Mouse (Mus musculus): ENCODE measurements around the gene Ski. TPM values are rescaled to one million over a fixed set of nuclear protein-coding genes. Genes with fewer than 3 reads are reported as not detected.
A peak's percentile ranks its signal among the peaks of the same experiment; 100 is the strongest.

Gene Ski
- polyA plus RNA-seq, 1 experiment from 2014 or later, result 11.0 TPM

DNA sequence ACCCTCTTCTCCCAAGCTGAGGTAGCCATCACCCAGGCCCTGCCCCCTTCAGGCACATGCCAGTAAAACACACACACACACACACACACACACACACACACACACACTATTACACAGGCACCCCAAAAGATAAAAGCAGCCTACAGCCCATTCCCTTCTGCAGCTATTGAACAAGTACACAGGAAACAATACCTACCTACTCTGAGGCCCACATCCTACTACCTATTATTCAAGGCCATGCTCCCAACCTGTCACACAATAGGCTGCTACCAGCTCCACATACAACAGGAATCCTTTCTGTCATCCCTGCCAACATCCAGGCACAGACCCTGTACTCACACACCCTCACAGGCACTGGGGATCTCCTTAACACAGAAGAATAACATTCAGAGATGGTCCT, 13.3 kb downstream of the Ski start:
- Histone ChIP-seq H3K27ac (no peak overlapping the region), H3K4me3 (no peak overlapping the region), H3K9ac (no peak overlapping the region), H3K4me2 (no peak overlapping the region), H3K9me3 (replicated peaks) (no peaks in the 10 kb centered on the region), H3K36me3 (no peaks in the 10 kb centered on the region), H3K4me1 (replicated peaks) (peaks cover 84% of the 10 kb centered on the region), H3K27me3 (no peaks in the 10 kb centered on the region)
- no peak for ATAC-seq (replicated peaks; ENCODE audit: insufficient number of reproducible peaks, insufficient read depth, low FRiP score, low read depth)

DNA sequence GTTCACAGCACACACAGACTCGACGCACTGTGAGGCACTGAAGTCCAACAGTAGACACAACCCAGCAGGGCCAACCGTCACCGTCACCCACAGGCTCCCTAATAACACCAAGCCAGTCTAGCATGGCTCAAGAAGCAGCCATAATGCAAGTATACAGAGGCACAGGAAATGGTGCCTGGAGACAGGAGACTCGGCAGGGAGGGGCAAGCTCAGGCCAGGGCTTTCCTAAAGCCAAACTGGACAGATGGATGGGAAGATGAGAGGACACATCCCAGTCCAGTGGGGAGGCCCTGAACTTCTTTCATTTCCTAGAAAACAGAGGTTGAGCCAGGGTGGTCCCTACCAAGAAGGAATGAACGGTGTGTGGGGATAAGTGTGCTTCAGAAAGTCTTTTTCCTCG, 13.8 kb downstream of the Ski start:
- WGBS, result 77% methylated on average over 7 of the region's 7 CpGs
- peak overlapping the region; percentile 38; the same call in 1 of the 2 replicates for H3K27ac ChIP-seq
- no peaks in the 10 kb centered on the region for H3K36me3 ChIP-seq
- H3K4me2 ChIP-seq, result no peak overlapping the region
- H3K9ac ChIP-seq, result no peak overlapping the region
- H3K27me3 ChIP-seq, result no peaks in the 10 kb centered on the region
- no peaks in the 10 kb centered on the region for H3K9me3 ChIP-seq (replicated peaks)
- peaks cover 80% of the 10 kb centered on the region for H3K4me1 ChIP-seq (replicated peaks)
- no peak for ATAC-seq (replicated peaks; ENCODE audit: insufficient number of reproducible peaks, insufficient read depth, low FRiP score, low read depth)
- no peak overlapping the region for H3K4me3 ChIP-seq

DNA sequence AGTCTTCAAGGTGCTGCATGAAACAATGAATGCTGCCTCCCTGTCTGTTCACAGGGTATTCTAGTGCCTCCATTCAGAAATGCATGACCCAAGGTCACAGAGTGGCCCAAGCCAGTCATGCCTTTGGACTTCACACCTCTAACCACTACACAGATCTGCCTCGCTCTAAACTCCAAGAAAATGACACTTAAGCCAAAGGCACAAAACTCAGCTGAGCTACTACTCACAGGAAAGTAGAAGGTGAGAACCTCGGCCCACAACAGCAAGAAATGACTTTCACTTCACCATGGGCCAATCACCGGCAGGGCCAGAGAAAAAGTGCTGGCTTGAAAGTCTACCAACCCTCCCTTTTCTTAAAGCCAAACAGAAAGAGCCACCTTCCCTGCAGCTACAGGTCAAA, 14.6 kb downstream of the Ski start:
- Histone ChIP-seq H3K4me1 (replicated peaks) (peaks cover 77% of the 10 kb centered on the region), H3K9ac (no peak overlapping the region), H3K9me3 (replicated peaks) (no peaks in the 10 kb centered on the region), H3K36me3 (no peaks in the 10 kb centered on the region), H3K27me3 (no peaks in the 10 kb centered on the region), H3K4me3 (no peak overlapping the region), H3K4me2 (no peak overlapping the region), H3K27ac (peak overlapping the region; percentile 38)
- WGBS, result 69% methylated on average over 3 of the region's 3 CpGs
- ATAC-seq (replicated peaks; ENCODE audit: insufficient number of reproducible peaks, insufficient read depth, low FRiP score, low read depth), result no peak

DNA sequence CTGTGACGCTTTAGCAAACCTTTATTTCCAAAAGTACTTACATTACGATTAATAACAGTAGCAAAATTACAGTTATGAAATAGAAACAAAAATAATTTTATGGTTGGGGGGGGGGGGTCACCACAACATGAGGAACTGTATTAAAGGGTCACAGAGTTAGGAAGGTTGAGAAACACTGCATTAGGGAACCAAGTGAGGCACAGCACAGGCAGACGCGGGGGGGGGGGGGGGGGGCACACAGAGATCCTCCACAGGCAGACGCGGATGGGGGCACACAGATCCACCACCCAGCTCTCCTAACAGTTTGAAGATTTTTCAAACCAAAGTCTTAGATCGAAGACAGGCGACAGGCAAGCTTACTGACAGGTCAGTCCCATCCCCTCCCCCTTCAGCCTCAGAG, 15.9 kb downstream of the Ski start:
- H3K27ac ChIP-seq, result no peak overlapping the region
- 52% methylated on average over 8 of the region's 8 CpGs for WGBS
- no peak for ATAC-seq (replicated peaks; ENCODE audit: insufficient number of reproducible peaks, insufficient read depth, low FRiP score, low read depth)
- no peak overlapping the region for H3K4me3 ChIP-seq
- peaks cover 80% of the 10 kb centered on the region for H3K4me1 ChIP-seq (replicated peaks)
- H3K9me3 ChIP-seq (replicated peaks), result no peaks in the 10 kb centered on the region
- H3K36me3 ChIP-seq, result no peaks in the 10 kb centered on the region
- H3K27me3 ChIP-seq, result no peaks in the 10 kb centered on the region
- H3K9ac ChIP-seq, result no peak overlapping the region
- H3K4me2 ChIP-seq, result no peak overlapping the region

DNA sequence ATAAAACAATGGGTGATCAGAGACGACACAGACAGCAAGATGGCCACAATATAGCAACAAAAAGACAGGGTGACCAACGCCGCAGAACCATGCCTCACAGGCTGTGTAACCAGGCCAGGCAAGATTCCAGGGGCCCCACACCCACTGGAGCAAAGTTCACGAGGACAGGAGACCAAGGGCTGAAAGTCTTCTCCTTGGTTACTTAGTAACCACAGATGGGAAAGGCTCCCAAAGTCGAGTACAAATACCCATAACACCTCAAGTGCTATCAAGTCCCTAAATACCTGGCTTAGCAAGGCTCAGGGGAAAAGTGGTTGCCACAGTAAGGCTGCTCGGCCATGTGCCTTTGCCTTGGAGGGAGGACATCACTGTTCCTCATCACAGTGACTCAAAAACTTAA, 16.5 kb downstream of the Ski start:
- Histone ChIP-seq H3K4me2 (no peak overlapping the region), H3K36me3 (no peaks in the 10 kb centered on the region), H3K9me3 (replicated peaks) (no peaks in the 10 kb centered on the region), H3K4me1 (replicated peaks) (peaks cover 80% of the 10 kb centered on the region), H3K9ac (no peak overlapping the region), H3K27ac (no peak overlapping the region), H3K4me3 (no peak overlapping the region), H3K27me3 (no peaks in the 10 kb centered on the region)
- no peak for ATAC-seq (replicated peaks; ENCODE audit: insufficient number of reproducible peaks, insufficient read depth, low FRiP score, low read depth)
- WGBS, result 65% methylated on average over 6 of the region's 6 CpGs

DNA sequence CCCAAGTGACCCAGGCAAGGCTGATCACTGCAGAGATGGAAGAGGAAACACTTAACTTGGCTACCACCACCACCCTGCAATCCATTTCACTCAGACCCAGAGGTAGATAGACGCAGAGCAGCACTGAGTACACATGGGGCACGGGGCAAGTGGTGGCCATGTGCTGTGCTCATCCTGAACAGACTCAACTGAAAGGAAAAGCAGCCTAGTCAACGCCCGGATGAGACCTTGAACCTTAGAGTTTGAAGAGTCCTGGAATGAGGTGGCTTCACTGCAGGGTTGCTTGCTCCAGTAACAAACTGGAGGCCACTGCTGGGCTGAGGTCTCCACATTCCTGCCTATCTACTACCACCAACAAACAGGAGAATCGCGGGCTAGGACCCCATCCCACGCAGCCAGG, 20.6 kb downstream of the Ski start:
- Histone ChIP-seq H3K27ac (peak overlapping the region; percentile 47), H3K9ac (no peak overlapping the region), H3K4me3 (no peak overlapping the region), H3K4me2 (no peak overlapping the region), H3K9me3 (replicated peaks) (no peaks in the 10 kb centered on the region), H3K27me3 (no peaks in the 10 kb centered on the region), H3K4me1 (replicated peaks) (peaks cover 82% of the 10 kb centered on the region), H3K36me3 (no peaks in the 10 kb centered on the region)
- no peak for ATAC-seq (replicated peaks; ENCODE audit: insufficient number of reproducible peaks, insufficient read depth, low FRiP score, low read depth)
- 74% methylated on average over 7 of the region's 7 CpGs for WGBS

DNA sequence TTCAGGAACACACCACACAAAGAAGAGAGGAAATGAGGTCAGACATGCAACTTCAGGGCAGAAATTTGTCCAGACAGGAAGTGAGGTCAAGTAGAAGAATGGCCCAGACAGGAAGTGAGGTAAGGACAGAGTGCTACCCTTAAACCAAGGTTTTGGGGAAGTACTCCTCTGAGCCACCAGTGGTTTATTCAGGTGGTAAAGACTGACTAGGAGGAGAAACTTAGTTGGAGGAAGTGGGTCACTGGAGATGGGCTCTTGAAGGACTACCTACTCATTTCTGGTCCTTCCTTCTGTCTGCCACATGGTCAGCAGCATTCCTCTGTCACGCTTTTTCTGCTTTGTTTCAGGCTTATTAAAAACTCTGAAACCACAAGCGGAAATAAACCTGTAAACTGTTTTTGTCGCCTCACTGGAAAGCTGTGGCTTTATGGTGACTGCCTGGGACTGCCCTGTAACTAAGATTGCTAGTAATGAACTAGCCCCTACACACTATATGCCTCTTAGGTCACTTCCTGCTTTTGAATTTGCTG, 21.5 kb downstream of the Ski start:
- H3K27ac ChIP-seq, result peak overlapping the region; percentile 47
- no peaks in the 10 kb centered on the region for H3K36me3 ChIP-seq
- peaks cover 84% of the 10 kb centered on the region for H3K4me1 ChIP-seq (replicated peaks)
- 78% methylated on average over 3 of the region's 3 CpGs for WGBS
- H3K4me3 ChIP-seq, result no peak overlapping the region
- no peak overlapping the region for H3K9ac ChIP-seq
- H3K27me3 ChIP-seq, result no peaks in the 10 kb centered on the region
- no peak for ATAC-seq (replicated peaks; ENCODE audit: insufficient number of reproducible peaks, insufficient read depth, low FRiP score, low read depth)
- H3K4me2 ChIP-seq, result no peak overlapping the region
- no peaks in the 10 kb centered on the region for H3K9me3 ChIP-seq (replicated peaks)

DNA sequence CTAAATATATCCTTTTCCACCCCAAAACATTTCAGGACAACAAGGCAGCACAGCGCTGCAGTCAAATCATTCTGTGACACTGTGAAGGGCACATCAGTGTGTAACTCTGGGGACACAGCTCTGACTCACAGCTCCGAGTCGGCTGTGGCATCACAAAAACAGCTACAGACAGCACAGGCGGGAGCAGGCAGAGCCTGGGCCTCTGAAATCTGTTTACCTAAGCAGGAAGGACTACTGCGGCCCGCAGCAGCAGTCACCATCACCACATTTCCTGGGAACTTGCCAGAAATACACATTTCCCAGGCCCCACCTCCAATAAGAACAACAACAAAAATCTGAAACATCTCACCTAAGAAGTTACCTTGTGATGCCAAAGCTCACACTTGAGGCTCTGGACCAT, 24.7 kb downstream of the Ski start:
- Histone ChIP-seq H3K4me1 (replicated peaks) (peaks cover 89% of the 10 kb centered on the region), H3K36me3 (no peaks in the 10 kb centered on the region), H3K27ac (peak overlapping the region; percentile 43), H3K4me3 (no peak overlapping the region), H3K27me3 (no peaks in the 10 kb centered on the region), H3K9ac (no peak overlapping the region), H3K4me2 (0 out of 2 replicates have a peak overlapping the region, but pooled peaks have one; percentile 10), H3K9me3 (replicated peaks) (no peaks in the 10 kb centered on the region)
- ATAC-seq (replicated peaks; ENCODE audit: insufficient number of reproducible peaks, insufficient read depth, low FRiP score, low read depth), result peak; percentile 23; the same call in 1 of the 2 replicates
- WGBS, result 12% methylated on average over 6 of the region's 6 CpGs

DNA sequence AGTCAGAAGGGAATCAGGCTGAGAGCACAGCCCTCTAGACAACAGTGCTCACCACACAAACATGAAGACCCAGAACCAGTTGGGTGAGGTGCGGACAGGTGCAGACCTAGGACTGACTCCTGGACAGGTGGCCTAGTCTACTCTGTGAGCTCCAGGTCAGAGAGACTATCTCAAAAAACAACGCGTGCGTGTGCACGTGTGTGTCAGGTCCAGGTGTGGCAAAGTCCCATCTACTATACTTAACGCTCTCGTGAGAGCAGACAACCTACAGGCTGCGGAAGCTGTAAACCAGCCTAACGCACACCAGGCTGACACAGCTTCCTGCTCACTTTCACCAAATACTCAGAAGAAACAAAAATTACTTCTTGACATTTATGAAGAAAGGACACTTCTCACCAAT, 27.2 kb downstream of the Ski start:
- Histone ChIP-seq H3K27me3 (no peaks in the 10 kb centered on the region), H3K9me3 (replicated peaks) (no peaks in the 10 kb centered on the region), H3K36me3 (no peaks in the 10 kb centered on the region), H3K4me3 (no peak overlapping the region), H3K27ac (no peak overlapping the region), H3K4me1 (replicated peaks) (peaks cover 86% of the 10 kb centered on the region), H3K4me2 (no peak overlapping the region), H3K9ac (no peak overlapping the region)
- 83% methylated on average over 9 of the region's 9 CpGs for WGBS
- ATAC-seq (replicated peaks; ENCODE audit: insufficient number of reproducible peaks, insufficient read depth, low FRiP score, low read depth), result no peak

DNA sequence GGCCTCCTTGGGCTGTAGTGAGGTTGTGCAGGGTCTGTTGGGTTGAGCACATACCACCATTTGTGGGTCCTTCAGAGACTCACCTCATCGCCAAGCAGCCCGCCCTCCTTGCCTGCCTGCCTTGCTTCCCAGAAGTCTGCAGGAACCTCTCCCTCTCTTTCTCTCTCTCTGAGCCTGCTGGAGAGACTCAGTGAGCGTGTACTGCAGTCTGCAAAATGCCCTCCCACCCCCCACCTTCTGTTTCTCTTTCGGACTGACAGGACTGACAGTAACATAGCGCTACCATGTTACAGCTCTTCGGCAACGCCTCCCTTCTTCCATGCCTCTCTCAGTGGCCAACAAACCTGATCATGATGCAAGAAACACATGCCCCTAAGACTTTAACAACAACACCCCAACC, 32.1 kb downstream of the Ski start:
- Histone ChIP-seq H3K9me3 (replicated peaks) (no peaks in the 10 kb centered on the region), H3K4me3 (no peak overlapping the region), H3K9ac (no peak overlapping the region), H3K27ac (peak overlapping the region; percentile 52), H3K27me3 (no peaks in the 10 kb centered on the region), H3K36me3 (no peaks in the 10 kb centered on the region), H3K4me1 (replicated peaks) (peaks cover 88% of the 10 kb centered on the region), H3K4me2 (no peak overlapping the region; the same call in 1 of the 2 replicates)
- WGBS, result 36% methylated on average over 7 of the region's 7 CpGs
- ATAC-seq (replicated peaks; ENCODE audit: insufficient number of reproducible peaks, insufficient read depth, low FRiP score, low read depth), result no peak

DNA sequence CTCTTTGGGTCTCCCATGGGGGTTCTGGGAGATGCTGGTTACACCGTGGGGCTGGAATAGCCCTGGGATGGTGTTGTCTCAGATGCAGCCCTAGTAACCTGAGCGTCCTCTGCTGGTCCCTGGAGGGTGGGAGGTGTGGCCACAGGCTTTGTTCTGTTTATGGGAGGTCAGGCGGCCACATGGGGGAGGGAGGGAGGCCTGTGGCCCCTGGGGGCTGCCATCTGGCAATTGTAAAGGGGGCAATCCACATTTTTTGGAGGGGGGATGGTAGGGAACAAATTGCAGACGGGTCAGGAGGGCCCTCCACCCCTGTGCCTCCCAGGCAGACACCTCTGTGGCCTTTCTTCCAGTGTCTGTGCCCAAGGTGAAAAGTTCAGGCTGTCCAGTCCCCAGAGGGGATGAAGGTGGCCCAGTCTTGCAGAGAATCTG, 32.7 kb downstream of the Ski start:
- ATAC-seq (replicated peaks; ENCODE audit: insufficient number of reproducible peaks, insufficient read depth, low FRiP score, low read depth), result no peak; the same call in 1 of the 2 replicates
- Histone ChIP-seq H3K4me1 (replicated peaks) (peaks cover 88% of the 10 kb centered on the region), H3K9me3 (replicated peaks) (no peaks in the 10 kb centered on the region), H3K4me3 (no peak overlapping the region), H3K4me2 (no peak overlapping the region; the same call in 1 of the 2 replicates), H3K9ac (0 out of 2 replicates have a peak overlapping the region, but pooled peaks have one; percentile 32), H3K27me3 (no peaks in the 10 kb centered on the region), H3K36me3 (no peaks in the 10 kb centered on the region), H3K27ac (peak overlapping the region; percentile 52)
- 20% methylated on average over 4 of the region's 4 CpGs for WGBS

DNA sequence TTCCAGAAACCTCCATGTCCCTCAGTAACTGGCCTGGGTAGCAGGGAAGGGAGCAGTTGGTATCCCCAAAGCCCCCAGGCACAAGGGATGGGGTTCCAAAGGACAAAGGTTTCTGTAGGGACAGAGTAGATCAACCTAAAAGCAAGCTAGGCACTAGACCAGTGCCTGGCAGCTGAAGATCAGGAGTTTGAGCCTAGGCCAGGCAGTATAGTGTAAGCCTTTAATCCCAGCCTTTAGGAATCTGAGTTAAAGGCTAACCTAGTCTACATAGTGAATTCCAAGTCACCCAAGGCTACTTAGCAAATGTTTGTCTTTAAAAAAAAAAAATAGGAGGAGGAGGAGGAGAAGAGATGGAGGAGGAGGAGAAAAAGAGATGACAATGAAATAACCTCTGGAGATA, 33.6 kb downstream of the Ski start:
- Histone ChIP-seq H3K9ac (0 out of 2 replicates have a peak overlapping the region, but pooled peaks have one; percentile 3), H3K9me3 (replicated peaks) (no peaks in the 10 kb centered on the region), H3K27me3 (no peaks in the 10 kb centered on the region), H3K27ac (no peak overlapping the region; the same call in 1 of the 2 replicates), H3K4me2 (no peak overlapping the region), H3K4me1 (replicated peaks) (peaks cover 93% of the 10 kb centered on the region), H3K36me3 (no peaks in the 10 kb centered on the region), H3K4me3 (no peak overlapping the region)
- ATAC-seq (replicated peaks; ENCODE audit: insufficient number of reproducible peaks, insufficient read depth, low FRiP score, low read depth), result no peak
